Mouse (Mus musculus): ENCODE data around the gene Ndrg2. TPM values are rescaled to one million over a fixed set of nuclear protein-coding genes. Genes with fewer than 3 reads are reported as not detected.

Ndrg2 gene
- total RNA-seq, 2 experiments from 2014 or later = 7.0 to 10.4 TPM

- peak; percentile 80 for ATAC-seq (replicated peaks; ENCODE audit: poor library complexity)
These were observed 647 bp downstream of the Ndrg2 start for GRCm38 (mm10) chr14:51913062-51913959.

DNA sequence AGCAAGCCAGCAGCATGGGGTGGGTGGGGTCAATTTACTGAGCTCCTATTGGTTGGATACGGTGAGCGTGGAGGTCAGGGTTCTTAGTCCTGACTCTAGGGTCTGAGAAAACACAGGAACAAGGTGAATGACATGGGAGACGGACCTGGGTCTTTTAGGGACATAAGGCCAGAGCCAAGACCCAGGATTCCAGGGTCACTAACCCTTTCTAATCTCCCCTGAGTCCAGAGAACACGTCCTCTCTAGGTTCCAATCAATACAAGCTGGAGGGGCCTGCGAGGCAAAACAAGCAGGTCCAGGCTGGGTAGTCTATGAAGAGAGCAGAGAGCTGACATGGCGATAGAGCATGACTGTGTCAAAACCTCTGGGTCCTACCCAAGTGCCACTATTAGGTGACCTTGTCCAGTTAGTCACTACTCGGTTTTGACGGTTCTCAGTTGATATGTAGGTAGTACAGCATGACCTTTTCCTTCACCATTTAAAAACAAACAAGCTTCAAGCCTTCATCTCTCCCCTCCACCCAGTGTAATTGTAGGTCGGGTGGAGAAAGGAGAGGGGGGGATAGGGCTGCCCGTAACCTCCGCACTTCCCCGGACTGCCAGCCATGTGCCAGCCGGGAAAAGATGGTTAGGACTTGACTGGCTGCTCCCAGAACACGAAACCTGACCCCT is 1.4 kb downstream of the Ndrg2 start:
- no peak for ATAC-seq (replicated peaks; ENCODE audit: poor library complexity)

DNA sequence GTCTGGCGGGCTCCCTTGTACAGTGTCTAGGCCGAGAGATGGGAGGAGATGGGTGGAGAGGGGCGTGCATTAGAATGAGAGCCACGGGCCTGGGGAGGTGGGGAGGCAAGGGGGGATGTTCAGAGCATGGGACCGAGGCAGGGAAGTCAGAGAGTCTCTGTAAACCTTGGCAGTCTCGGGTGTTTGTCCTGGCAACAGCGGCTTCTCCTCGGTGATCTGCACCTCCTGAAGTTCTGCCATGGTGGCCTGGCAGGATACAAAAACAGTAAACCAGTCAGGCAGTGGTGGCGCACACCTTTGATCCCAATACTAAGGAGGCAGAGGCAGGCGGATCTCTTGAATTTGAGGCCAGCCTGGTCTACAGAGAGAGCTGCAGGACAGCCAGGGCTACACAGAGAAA is 2.7 kb downstream of the Ndrg2 start:
- ATAC-seq (replicated peaks; ENCODE audit: poor library complexity) = no peak

DNA sequence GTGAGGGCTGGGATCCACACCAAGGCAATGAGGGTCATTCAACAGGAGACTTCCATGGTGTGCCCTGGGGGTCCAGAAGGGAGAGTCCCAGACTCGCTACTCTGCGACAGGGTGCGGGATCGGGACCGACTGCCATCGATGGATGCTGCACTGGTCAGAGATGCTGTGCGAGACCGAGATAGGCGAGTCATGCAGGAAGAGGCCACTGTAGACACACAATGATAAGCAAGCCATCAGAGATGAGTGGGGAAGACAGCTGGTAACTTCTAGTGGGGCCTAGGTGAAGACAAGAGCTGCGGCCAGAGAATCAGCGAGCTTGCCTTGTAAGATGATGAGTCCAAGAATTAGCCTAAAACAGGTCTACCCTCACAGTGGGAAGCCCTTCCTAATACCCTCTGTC is 7.9 kb downstream of the Ndrg2 start:
- peak; percentile 59 for ATAC-seq (replicated peaks; ENCODE audit: poor library complexity)

GRCm38 (mm10) chr14:51904706-51905105 is 9.3 kb downstream of the Ndrg2 start:
- ATAC-seq (replicated peaks; ENCODE audit: poor library complexity) = no peak

- ATAC-seq (replicated peaks; ENCODE audit: poor library complexity) = no peak
These were observed 10.2 kb downstream of the Ndrg2 start for GRCm38 (mm10) chr14:51903782-51904181.

- ATAC-seq (replicated peaks; ENCODE audit: poor library complexity) = peak; percentile 85
These were observed 10.9 kb downstream of the Ndrg2 start for GRCm38 (mm10) chr14:51902806-51903710.

GRCm38 (mm10) chr14:51899351-51899750 is 14.6 kb downstream of the Ndrg2 start:
- no peak for ATAC-seq (replicated peaks; ENCODE audit: poor library complexity)

DNA sequence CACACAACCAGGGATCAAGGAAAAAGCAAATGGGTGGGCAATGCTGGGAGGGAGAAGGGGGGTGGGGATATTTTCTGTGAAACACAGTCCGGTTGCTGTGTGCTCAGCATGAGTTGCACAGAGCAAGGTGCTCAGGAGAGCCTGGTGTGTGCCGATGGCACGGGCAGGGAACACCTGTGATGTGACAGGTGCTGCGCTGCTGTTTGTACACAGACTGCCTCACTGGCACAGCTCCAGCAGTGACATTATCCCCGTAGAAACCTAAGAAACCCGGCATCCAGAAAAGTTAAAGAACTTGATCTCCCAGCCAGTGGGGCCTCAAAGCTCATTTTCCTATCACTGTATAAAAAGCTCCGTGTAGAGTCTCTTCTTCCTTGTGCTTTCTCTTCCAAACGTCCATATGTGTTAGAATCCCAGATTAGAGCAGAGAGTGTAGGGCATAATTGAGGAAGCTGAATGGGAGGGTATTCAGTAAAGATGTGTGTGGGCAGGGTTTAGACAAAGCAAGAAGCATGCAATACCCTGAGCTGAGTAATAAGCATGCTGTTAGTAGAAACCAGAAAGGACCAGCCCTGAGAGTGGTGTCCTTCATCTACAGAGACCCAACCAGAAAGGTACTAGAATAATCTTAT is 17.3 kb downstream of the Ndrg2 start:
- no peak for ATAC-seq (replicated peaks; ENCODE audit: poor library complexity)

DNA sequence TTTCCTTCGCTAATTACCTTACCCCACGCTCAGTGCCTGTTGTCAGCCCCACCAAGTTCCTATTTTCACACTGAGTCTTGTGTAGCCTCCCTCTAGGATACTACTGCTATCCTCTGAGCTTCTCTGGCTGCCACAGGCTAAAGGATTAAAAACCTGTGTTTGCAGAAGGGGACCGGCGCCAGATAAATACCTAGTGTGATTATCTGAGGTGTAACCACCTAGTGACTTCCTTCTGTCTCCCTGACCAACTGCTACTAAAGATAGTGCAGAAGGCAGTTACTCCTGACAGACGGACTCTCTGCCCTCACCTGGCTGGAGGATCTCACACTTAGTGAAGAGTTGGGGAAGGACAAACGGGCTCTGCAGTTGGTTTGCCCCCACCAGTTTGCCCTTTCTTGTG is 17.9 kb downstream of the Ndrg2 start:
- peak; percentile 32; the same call in 1 of the 2 replicates for ATAC-seq (replicated peaks; ENCODE audit: poor library complexity)

DNA sequence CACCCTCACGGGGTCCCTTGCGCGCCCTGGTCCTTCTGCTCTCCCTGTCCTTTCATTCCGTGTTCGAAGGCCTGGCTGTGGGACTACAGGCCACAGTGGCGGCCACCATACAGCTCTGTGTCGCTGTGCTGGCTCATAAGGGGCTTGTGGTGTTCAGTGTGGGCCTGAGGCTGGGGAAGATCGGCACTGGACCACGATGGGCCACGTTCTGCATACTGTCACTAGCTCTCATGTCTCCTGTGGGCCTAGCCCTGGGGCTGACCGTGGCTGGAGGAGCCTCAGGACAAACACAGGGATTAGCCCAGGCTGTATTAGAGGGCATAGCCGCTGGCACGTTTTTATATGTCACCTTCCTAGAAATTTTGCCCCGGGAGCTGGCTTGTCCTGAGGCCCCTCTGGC is 18.9 kb downstream of the Ndrg2 start:
- ATAC-seq (replicated peaks; ENCODE audit: poor library complexity) = no peak

DNA sequence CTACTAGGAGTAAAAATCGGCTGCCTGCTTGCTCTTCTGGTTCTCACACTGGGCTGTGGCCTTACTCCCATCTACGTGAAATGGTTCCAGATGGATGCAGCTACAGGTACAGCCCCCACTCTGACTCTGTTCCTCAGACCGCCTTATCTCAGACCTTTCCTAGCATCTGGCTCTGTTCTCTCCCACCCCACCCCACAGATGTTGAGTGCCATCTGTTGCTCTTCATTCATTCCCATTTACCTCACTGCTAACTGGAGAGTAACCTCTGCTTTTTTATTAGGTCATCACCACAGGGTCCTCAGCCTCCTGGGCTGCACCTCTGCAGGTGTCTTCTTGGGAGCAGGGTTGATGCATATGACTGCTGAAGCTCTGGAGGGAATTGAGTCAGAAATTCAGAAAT is 20.1 kb downstream of the Ndrg2 start:
- ATAC-seq (replicated peaks; ENCODE audit: poor library complexity) = peak; percentile 64

- ATAC-seq (replicated peaks; ENCODE audit: poor library complexity) = no peak
These were observed 20.7 kb downstream of the Ndrg2 start for GRCm38 (mm10) chr14:51893094-51893794.

DNA sequence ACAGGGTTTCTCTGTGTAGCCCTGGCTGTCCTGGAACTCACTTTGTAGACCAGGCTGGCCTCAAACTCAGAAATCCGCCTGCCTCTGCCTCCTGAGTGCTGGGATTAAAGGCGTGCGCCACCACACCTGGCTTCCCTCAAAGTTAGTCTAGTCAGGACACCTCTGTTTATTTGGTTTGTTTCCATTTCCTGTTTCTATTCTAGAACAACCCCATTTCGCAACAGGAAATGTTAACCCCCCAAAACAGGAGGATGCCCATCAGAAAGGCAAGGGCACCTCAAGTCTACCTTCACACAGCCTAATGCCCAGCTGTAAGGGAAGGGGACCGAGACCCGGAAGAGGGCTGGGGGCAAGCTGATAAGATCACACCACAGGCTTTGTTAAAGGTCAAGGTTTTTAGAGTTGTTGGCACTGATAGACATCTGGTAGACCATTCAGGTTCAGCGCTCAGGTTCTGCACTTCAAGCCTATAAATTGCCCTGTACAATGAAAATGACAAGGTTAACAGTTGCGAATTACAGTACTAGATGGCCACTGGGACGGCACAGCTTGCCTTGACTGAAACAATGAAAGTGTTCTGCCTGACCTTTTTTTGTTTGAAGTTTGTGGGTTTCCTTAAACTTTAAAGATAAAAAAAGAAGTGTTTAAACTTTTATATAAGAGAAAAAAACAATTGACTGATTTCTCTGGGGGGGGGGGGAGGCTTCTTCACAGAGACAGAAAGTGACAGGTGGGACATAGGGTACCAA is 21.6 kb downstream of the Ndrg2 start, which contains the start of gene Slc39a2:
Gene Slc39a2 (plus strand): TSS at position 699 of the 749 bp plus-strand sequence.
- no peak for ATAC-seq (replicated peaks; ENCODE audit: poor library complexity)

DNA sequence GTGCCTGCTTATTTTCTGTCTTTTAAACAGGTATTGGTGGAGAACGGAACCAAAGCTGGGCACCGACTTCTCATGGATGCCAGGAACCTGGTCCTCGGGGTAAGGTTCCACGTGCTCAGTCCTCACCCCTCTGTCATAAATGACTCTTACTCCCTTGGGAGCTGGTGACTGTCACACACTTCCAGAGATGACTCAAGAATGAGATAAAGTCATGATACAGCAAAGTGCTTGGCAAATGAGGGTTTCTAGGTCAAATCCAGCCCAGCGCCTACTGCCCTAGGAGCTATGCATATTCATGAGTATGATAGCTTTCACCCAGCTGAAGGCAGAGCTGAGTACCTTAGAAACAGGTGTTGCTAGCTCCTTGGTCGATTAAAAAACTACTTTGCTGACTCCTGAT is 24.1 kb downstream of the Ndrg2 start:
- ATAC-seq (replicated peaks; ENCODE audit: poor library complexity) = no peak

GRCm38 (mm10) chr14:51886051-51886450 is 27.9 kb downstream of the Ndrg2 start:
- no peak for ATAC-seq (replicated peaks; ENCODE audit: poor library complexity)

DNA sequence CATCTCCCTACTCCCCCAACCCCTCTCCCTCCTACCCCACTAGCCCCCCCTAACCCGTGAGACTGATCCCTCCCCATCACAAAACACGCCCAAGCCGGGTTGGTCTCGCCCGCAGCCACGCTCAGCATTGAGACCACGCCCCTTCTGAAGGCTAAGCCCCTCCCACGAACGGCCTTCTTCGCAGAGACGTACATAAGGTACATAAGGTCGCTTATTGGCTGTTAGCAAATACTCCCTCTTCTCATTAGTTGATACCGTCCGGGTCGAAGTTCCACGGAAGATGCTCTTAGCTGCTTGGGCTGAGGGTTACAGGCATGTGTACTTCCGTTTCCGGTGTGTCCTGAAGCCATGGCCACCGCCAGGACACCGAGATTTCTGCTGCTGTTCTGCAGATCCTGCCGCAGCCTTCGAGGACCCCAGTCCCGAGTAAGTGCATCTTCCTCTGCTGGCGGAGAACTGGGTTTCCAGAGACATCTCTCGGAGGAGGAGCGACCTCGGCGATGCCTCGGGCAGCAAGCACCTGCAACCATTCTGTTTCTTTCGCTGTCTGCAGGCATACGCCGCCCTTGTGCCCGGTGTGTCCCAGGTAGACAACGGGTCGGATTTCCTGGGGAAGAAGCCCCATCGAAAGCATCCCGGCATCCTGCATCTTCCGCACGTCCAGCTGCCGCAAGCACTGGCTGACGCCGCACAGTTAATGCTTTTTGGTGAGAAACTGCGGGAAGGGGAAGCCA is 29.2 kb downstream of the Ndrg2 start, which contains the start of gene Mettl17:
Gene Mettl17 (plus strand): TSS at position 245 of the 734 bp plus-strand sequence.
- peak; percentile 97 for ATAC-seq (replicated peaks; ENCODE audit: poor library complexity)

- no peak for ATAC-seq (replicated peaks; ENCODE audit: poor library complexity)
These were observed 29.9 kb downstream of the Ndrg2 start for GRCm38 (mm10) chr14:51884031-51884544.
